Mouse (Mus musculus) brown adipose tissue, adult 24 weeks (tissue): Measurements from ENCODE around the gene Cux2. TPM values are rescaled to one million over a fixed set of nuclear protein-coding genes. Genes with fewer than 3 reads are reported as not detected.

Source experiments
- polyA plus RNA-seq: library from polyadenylated mRNA; stranded (reverse); fragments of >200 nt; gene quantifications from 2 replicates; pipeline ENCODE4 v1.2.4, GENCODE M21; 2012; ENCODE audit not compliant: missing spikeins, insufficient read depth, insufficient read length

Cux2 gene
- polyA plus RNA-seq, 1 experiment: not detected

Other genes with a start within 250 kb of the Cux2 start
- 7.9 and 8.2 TPM in 2 replicates for gene Sh2b3, start 212.5 kb downstream of the Cux2 start, polyA plus RNA-seq
- gene Pheta1, start 201.1 kb downstream of the Cux2 start, polyA plus RNA-seq: 2.5 and 3.0 TPM in 2 replicates
- 80.9 and 86.8 TPM in 2 replicates for gene Myl2, start 50.8 kb upstream of the Cux2 start, polyA plus RNA-seq
- not detected in 2 replicates for gene Ccdc63, start 90.7 kb upstream of the Cux2 start, polyA plus RNA-seq
- gene Ppp1cc, start 108.2 kb upstream of the Cux2 start, polyA plus RNA-seq: 85.4 and 119 TPM in 2 replicates
- gene Hvcn1, start 156.7 kb upstream of the Cux2 start, polyA plus RNA-seq: 5.7 and 7.7 TPM in 2 replicates
- 1.2 and 2.9 TPM in 2 replicates for gene Tctn1, start 214.4 kb upstream of the Cux2 start, polyA plus RNA-seq
- gene Pptc7, start 234.3 kb upstream of the Cux2 start, polyA plus RNA-seq: 24.3 and 28.0 TPM in 2 replicates